Comparison of ENCODE assay signal across 9 mouse cellular contexts in the genomic region with DNA sequence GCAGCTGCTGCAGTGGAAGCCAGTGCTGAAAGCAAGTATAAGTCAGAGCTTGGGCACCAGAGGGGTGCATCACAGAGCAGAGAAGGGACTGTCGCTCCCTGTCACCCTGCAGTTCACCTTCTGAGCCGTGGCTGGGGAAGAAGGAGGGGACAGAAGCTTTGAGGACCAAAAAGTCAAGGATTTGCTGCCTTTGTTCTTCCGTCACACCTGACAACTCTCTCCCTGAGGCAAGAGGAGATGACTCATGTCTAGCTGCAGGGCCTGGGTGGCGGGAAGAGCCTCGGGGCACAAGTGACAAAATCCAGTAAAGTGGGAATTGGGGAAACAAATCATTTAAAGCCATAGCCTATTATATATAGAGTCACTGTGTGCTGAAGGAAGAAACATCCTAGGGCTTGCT.
"Had no signal": no experiment of that assay in that cellular context is flagged by ENCODE, and none has a peak within 500 bp of the region (broad histone marks: within the 10 kb centered on the region; RNA-seq: fewer than 3 reads in every experiment).

No protein-coding gene starts in this region.

- DNase-seq: kidney, adult 11 months; kidney, adult 9 months; lung, adult 2 months; lung, postnatal 36 days; thymus, adult 2 months; thymus, postnatal 25 days had no signal

- H3K4me3 ChIP-seq: limb, embryonic 10.5 days; liver, embryonic 15.5 days had no signal

- H3K27ac ChIP-seq: kidney, postnatal 0 days; limb, embryonic 10.5 days; liver, embryonic 15.5 days had no signal
